Mouse (Mus musculus) megakaryocyte, embryonic 14.5 days (primary cell): Measurements from ENCODE around the gene 2010111I01Rik. TPM values are rescaled to one million over a fixed set of nuclear protein-coding genes. Genes with fewer than 3 reads are reported as not detected.

Experiments
- H3K27me3 ChIP-seq: replicated peaks from 2 replicates; pipeline ENCODE3; 2012; ENCODE audit warnings: inconsistent platforms
- H3K36me3 ChIP-seq: replicated peaks from 2 replicates; pipeline ENCODE3; 2012; ENCODE audit warnings: low read length, inconsistent platforms, mixed read lengths
- H3K4me1 ChIP-seq: 2 replicates; pipeline ENCODE4 v1.6.1; 2012; ENCODE audit warnings: inconsistent platforms
- H3K4me3 ChIP-seq: replicated peaks from 2 replicates; pipeline ENCODE3; 2012; ENCODE audit warnings: moderate library complexity, mild to moderate bottlenecking, inconsistent platforms
- H3K9me3 ChIP-seq: 2 replicates; pipeline ENCODE4 v1.6.1; 2012; ENCODE audit warnings: inconsistent platforms
- FLI1 ChIP-seq: IDR thresholded peaks from 2 replicates; pipeline ENCODE4 v1.6.1; 2012; ENCODE audit warnings: low read length, inconsistent platforms, mixed read lengths
- GATA1 ChIP-seq: IDR thresholded peaks from 3 replicates; pipeline ENCODE4 v1.6.1; 2012; ENCODE audit warnings: mixed read lengths, low read length, inconsistent platforms, borderline replicate concordance
- polyA plus RNA-seq: library from polyadenylated mRNA; stranded (reverse); fragments of >175 nt; gene quantifications from 2 replicates; pipeline ENCODE4 v1.2.3, GENCODE M21; 2012; ENCODE audit warnings: low replicate concordance; ENCODE audit not compliant: insufficient read depth

The 2010111I01Rik gene
- polyA plus RNA-seq, 1 experiment: 46.5 TPM

DNA sequence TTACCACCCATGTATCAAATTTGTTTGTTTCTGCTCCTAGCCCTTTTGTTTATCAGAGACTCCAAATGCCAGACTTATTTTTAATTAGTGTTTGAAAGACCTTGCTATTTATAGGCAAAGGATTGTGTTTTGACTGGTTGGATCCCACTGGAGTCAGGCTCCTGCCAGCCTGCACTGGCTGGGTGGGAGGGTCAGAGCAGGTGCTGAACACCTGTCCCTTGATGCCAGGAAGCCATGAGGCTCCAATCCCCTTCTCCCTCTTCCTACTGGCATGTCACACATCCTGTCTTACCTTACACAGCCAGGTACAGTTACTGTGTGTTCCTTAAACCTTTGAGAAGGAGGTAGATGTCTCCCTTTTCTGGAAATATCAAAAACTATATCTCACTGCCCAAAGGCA, 318.5 kb downstream of the 2010111I01Rik start:
- Histone ChIP-seq H3K27me3 (no peaks in the 10 kb centered on the region), H3K36me3 (peaks cover 63% of the 10 kb centered on the region), H3K4me1 (peaks cover 68% of the 10 kb centered on the region), H3K9me3 (no peaks in the 10 kb centered on the region), H3K4me3 (no peak overlapping the region)
- TF ChIP-seq FLI1: no peak
- no peak for TF ChIP-seq GATA1

DNA sequence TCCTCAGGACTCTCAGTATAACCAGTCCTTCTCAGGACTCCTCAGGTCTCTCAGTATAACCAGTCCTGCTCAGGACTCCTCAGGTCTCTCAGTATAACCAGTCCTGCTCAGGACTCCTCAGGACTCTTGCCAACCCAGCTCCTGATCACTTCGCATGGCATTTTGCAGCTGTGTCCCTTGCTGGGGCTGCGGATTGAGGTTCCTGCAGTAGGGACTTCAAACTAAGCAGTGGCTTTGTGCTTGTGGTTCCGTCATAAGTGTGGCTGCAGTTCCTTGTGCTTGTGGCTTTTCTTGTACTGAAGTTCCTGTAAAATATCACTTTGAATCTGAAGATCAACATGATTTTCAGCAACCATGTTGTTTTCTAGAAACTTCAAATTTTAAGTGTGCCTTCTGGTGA, 320.1 kb downstream of the 2010111I01Rik start:
- Histone ChIP-seq H3K27me3 (no peaks in the 10 kb centered on the region), H3K9me3 (no peaks in the 10 kb centered on the region), H3K4me1 (peaks cover 60% of the 10 kb centered on the region), H3K36me3 (peaks cover 76% of the 10 kb centered on the region), H3K4me3 (no peak overlapping the region)
- no peak for TF ChIP-seq FLI1
- TF ChIP-seq GATA1: no peak

DNA sequence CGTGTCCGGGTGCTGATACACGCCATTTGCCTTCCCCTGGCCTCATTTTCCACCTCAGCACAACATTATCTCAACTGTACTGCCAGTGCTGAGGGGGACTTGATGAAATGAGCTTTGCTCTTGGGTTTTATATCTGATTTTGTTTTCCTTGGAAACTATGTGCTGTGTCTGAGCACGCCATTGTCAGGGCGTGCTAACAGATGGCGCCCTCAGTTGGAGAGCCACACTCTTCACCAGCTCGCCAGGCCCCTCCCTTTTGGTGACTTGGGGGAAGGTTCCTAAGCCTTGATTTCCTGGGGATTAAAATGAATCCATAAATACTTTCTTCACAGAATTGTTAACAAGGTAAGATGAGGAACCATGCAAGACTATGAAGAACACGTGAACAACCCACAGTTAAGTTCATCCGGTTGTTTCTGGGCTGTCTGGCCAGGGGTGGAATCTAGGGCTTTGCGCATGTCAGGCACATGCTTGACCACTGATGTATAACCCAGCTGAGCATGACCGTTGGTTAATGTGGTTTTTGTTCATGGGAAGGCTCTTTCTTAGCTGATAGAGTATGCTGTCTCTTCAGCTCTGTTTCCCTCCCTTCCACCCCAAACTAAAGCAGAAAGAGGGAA, 321.9 kb downstream of the 2010111I01Rik start:
- Histone ChIP-seq H3K4me3 (peak overlapping the region; percentile 29), H3K4me1 (peaks cover 42% of the 10 kb centered on the region), H3K9me3 (no peaks in the 10 kb centered on the region), H3K36me3 (peaks cover 89% of the 10 kb centered on the region), H3K27me3 (no peaks in the 10 kb centered on the region)
- TF ChIP-seq FLI1 (no peak), GATA1 (no peak)

DNA sequence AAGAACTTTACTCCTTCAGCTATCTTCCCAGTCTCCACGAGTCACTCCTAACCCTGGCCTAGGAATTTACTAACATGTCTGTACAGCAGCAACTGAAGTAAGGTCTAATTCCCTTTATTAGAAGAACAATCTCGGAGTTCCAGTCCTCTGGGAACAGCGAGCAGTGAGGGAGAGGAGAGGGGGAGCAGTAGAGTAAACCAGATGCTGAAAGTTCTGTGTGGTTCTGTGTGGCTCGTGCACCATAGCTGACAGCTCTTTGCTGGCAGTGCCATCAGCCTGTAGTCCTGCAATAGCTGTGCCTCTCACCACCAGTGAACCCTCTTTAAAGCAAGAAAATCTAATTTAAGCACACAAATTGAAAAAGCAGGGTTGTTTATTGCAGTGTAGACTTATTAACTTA, 324.5 kb downstream of the 2010111I01Rik start:
- Histone ChIP-seq H3K4me3 (no peak overlapping the region), H3K36me3 (peaks cover 85% of the 10 kb centered on the region), H3K9me3 (no peaks in the 10 kb centered on the region), H3K27me3 (no peaks in the 10 kb centered on the region), H3K4me1 (peaks cover 39% of the 10 kb centered on the region)
- TF ChIP-seq FLI1: no peak

DNA sequence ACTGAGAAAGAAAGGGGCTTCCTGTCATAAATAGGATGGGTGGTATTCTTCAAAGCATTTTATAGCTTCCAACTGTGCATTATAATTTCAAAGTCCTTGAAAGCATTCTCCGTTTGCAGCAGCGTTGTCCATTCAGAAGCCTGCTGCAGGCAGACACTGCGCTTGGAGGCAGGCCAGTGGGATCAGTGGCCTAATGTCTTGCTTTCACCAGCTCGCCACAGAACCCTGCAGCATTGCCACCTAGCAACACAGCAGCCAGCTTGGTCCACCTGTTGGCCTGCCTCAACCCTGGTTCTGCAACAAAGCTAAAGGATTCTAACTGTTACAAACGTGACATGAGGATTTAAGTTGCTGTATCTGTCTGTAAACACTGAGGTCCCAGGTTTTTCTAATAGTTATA, 325.0 kb downstream of the 2010111I01Rik start:
- Histone ChIP-seq H3K4me3 (no peak overlapping the region), H3K27me3 (no peaks in the 10 kb centered on the region), H3K9me3 (no peaks in the 10 kb centered on the region), H3K36me3 (peaks cover 90% of the 10 kb centered on the region), H3K4me1 (peaks cover 44% of the 10 kb centered on the region)
- TF ChIP-seq GATA1: no peak
- no peak for TF ChIP-seq FLI1

DNA sequence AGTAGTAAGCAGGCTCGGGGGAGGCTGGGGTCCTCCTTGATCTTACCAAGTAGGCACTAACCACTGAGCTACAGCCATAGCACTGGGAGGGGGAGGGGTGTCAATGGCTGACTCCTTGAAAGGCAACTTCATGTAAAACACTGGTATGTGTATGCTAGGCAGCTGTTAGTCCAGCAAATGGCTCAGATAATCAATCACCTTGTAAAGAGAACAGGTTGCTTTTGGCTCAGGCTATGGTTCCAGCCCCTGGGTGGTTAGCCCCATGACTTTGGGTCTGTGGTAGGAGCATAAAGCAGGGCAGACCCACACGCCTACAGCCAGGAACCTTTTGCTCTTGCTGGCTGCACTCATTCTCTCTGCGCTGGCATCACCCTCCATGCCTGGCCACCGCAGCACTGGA, 325.4 kb downstream of the 2010111I01Rik start:
- H3K9me3 ChIP-seq: no peaks in the 10 kb centered on the region
- TF ChIP-seq GATA1 (no peak), FLI1 (no peak)
- peaks cover 45% of the 10 kb centered on the region for H3K4me1 ChIP-seq
- H3K27me3 ChIP-seq: no peaks in the 10 kb centered on the region
- H3K36me3 ChIP-seq: peaks cover 90% of the 10 kb centered on the region
- H3K4me3 ChIP-seq: no peak overlapping the region

DNA sequence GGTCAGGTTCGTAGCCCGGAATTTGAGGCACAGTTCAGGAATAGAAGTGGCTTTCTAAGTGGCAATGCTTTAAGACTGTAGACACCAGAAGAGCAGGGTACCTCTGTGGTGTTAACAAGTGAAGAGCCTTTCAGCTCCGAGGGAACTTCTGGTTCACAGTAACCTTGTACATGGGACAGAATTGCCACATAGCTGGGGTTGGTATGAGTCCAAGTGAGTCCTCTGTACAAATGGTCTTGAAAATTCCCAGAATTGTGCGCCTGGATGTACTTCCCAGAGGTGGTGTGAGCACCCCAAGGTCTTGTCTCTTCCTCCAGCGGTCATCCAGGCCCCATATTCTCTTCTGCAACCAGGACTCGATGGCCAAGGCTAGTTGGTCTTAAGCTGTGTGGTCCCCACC, 326.3 kb downstream of the 2010111I01Rik start:
- Histone ChIP-seq H3K4me3 (no peak overlapping the region), H3K9me3 (no peaks in the 10 kb centered on the region), H3K36me3 (peaks cover 92% of the 10 kb centered on the region), H3K4me1 (peaks cover 38% of the 10 kb centered on the region), H3K27me3 (no peaks in the 10 kb centered on the region)
- TF ChIP-seq FLI1 (no peak), GATA1 (no peak)

DNA sequence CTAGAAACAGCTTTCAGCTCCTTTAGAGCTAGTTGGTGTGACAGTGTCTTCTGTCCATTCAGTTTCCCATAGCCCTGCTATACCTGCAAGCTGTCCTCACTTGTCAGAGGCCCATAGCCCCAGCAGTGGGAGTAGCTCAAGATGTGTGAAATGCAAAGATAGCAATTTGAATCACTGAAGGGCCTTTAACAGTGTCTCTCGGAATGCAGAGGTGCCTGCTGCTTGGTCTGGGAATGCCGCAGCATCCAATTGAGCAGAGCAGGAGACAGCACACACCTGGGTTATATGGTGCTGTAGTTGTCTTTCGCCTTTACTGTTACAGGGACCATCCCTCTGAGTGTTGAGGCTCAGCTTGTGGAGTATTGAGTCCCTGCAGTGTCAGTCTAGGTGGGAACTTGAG, 329.0 kb downstream of the 2010111I01Rik start:
- H3K9me3 ChIP-seq: no peaks in the 10 kb centered on the region
- H3K27me3 ChIP-seq: no peaks in the 10 kb centered on the region
- H3K36me3 ChIP-seq: peaks cover 92% of the 10 kb centered on the region
- peaks cover 18% of the 10 kb centered on the region; the same call in 1 of the 2 replicates for H3K4me1 ChIP-seq
- TF ChIP-seq GATA1 (no peak), FLI1 (no peak)
- H3K4me3 ChIP-seq: no peak overlapping the region

DNA sequence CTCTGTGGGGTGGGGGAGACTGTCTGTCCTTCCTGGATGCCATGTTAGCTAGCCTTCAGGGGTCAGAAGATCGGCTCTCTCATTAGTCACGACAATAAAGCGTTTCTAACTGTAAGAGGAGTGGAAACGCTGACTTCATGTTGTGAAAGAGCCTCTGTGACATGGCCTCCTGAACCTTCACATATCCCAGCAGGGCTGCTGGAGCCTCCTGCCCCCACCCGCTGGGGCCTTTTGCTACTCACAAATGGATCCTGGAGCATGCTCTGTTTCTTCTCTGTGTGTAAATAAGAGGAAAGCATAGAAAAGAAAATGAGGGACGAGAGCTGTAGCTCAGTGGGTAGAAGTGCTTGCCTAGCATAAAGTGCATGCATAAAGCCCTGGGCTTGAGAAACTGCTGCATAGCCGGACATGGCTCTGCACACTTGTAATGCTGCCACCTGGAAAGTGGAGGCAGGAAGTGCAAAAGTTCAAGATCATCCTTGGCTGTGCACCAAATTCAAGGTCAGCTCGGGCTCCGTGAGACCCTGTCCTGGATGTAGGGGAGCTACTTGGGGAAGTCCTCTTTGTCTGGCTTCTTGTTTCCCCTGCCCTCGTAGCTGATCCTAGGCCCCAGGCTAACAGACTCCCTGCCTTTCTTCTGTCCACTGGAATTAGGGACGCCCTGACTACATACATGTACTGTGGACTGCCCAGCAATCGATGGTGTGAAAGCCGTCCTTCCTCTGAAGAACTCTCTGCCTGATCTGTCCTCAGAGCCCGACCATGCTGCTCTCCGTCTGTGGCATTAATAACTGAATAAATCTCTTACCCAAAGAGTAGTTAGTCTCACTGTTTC, 329.9 kb downstream of the 2010111I01Rik start:
- Histone ChIP-seq H3K9me3 (no peaks in the 10 kb centered on the region), H3K4me1 (peaks cover 13% of the 10 kb centered on the region; the same call in 1 of the 2 replicates), H3K4me3 (no peak overlapping the region), H3K27me3 (no peaks in the 10 kb centered on the region), H3K36me3 (peaks cover 94% of the 10 kb centered on the region)
- TF ChIP-seq GATA1 (no peak), FLI1 (no peak)

DNA sequence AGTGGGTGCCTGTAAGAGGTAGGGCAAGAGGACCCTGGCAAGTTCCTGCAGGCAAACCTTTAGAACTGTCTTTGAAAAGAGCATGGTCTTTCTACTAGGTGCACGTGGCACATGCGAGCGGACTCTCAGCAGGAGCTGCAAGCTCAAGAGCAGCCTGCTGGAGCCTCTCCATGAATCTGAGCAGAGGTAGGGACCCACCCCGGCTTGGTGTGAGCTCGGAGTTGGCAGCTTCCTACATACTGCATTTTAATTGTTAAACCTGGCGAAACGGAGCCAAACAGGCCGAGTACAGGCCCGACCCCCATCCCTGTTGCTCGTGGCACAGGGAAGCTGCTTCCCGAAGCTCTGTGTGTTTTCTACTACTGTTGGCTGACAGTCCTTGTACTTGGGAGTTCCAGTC, 331.6 kb downstream of the 2010111I01Rik start:
- peaks cover 94% of the 10 kb centered on the region for H3K36me3 ChIP-seq
- no peaks in the 10 kb centered on the region for H3K27me3 ChIP-seq
- no peaks in the 10 kb centered on the region for H3K9me3 ChIP-seq
- TF ChIP-seq GATA1 (no peak), FLI1 (no peak)
- no peak overlapping the region for H3K4me3 ChIP-seq
- H3K4me1 ChIP-seq: peaks cover 15% of the 10 kb centered on the region
